Comparison of ENCODE assay signal across 25 mouse cellular contexts in the genomic region with DNA sequence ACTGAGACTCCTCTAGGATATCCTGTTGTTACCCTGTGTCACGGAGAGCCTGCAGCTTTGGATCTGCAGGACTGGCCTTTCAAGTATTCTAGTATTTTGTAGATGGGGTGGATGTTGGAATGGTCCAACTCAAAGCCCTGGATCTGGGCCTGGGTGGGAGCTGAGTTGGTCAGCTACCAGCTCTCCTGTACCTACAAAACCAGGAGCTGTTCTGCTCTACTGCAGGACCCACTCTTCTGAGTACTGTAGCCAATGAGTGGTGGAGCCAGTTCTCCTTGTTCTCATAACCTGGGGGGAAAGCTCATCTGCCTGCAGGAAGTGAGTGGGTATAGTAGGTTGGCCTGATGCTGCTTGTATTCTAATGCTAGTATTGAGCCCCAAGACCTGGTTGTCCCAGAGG. TPM values are rescaled to one million over a fixed set of nuclear protein-coding genes. Genes with fewer than 3 reads are reported as not detected.
DNase-seq lines count a peak whose midpoint lies in the region; ATAC-seq and TF ChIP-seq lines count a peak whose summit lies in the region.
"Had no signal": no experiment of that assay in that cellular context is flagged by ENCODE, and none has a peak within 500 bp of the region (broad histone marks: within the 10 kb centered on the region; RNA-seq: fewer than 3 reads in every experiment).

No protein-coding gene starts in this region.

- DNase-seq in forebrain, embryonic 11.5 days (ENCODE audit: low spot score) = peak; percentile 41
- DNase-seq in forebrain, postnatal 0 days = no peak
- peak; percentile 82 for DNase-seq in heart, adult 11 months
- no peak for DNase-seq in heart, adult 8-10 months (ENCODE audit: low spot score)
- peak; percentile 52 for DNase-seq in heart, embryonic 10.5 days (ENCODE audit: low spot score)
- DNase-seq in heart, adult 9 months (ENCODE audit: low spot score in 2 of 2) = no peak
- peak; percentile 5 for DNase-seq in liver, postnatal 0 days
- DNase-seq: adrenal gland, adult 2 months; adrenal gland, adult 8-10 months; adrenal gland, postnatal 10 days; adrenal gland, postnatal 14 days; adrenal gland, postnatal 25 days; adrenal gland, postnatal 36 days; B cell, adult 2 months; cerebellum, adult 11 months; cerebellum, adult 11-12 months had no signal

- no peak for ATAC-seq in forebrain, embryonic 11.5 days (replicated peaks; ENCODE audit: low FRiP score)
- no peak for ATAC-seq in forebrain, postnatal 0 days
- ATAC-seq in liver, postnatal 0 days = no peak
- no peak for ATAC-seq in liver, embryonic 12.5 days
- ATAC-seq: activated CD4-positive, CD25-positive, alpha-beta regulatory T cell, adult 4 months; CD4-positive, CD25-positive, alpha-beta regulatory T cell, adult 4 months; Patski had no signal

- no peak overlapping the region for H3K9ac ChIP-seq in forebrain, embryonic 11.5 days (ENCODE audit: low read length)
- H3K9ac ChIP-seq in forebrain, postnatal 0 days = no peak overlapping the region
- H3K9ac ChIP-seq in liver, postnatal 0 days (replicated peaks) = no peak overlapping the region
- no peak overlapping the region for H3K9ac ChIP-seq in liver, embryonic 12.5 days

- H3K4me2 ChIP-seq in forebrain, embryonic 11.5 days (ENCODE audit: low read depth, low read length, severe bottlenecking) = no peak overlapping the region
- no peak overlapping the region for H3K4me2 ChIP-seq in forebrain, postnatal 0 days (ENCODE audit: low read depth)
- H3K4me2 ChIP-seq in liver, postnatal 0 days (ENCODE audit: low read depth, low read length) = no peak overlapping the region
- no peak overlapping the region for H3K4me2 ChIP-seq in liver, embryonic 12.5 days

- no peak overlapping the region for H3K4me3 ChIP-seq in forebrain, embryonic 11.5 days (ENCODE audit: low read depth, low read length)
- H3K4me3 ChIP-seq in forebrain, postnatal 0 days (ENCODE audit: low read depth, low read length) = no peak overlapping the region
- H3K4me3 ChIP-seq in heart, embryonic 10.5 days = no peak overlapping the region
- H3K4me3 ChIP-seq in liver, postnatal 0 days (ENCODE audit: low read depth, low read length) = no peak overlapping the region
- no peak overlapping the region for H3K4me3 ChIP-seq in liver, embryonic 12.5 days

- 83% methylated on average over 1 of the region's 1 CpGs for WGBS in forebrain, embryonic 11.5 days
- WGBS in forebrain, postnatal 0 days = 84% methylated on average over 1 of the region's 1 CpGs
- 75% methylated on average over 1 of the region's 1 CpGs for WGBS in heart, embryonic 10.5 days
- WGBS in liver, postnatal 0 days (ENCODE audit: insufficient replicate concordance) = 57% methylated on average over 1 of the region's 1 CpGs
- 66% methylated on average over 1 of the region's 1 CpGs for WGBS in liver, embryonic 12.5 days (ENCODE audit: insufficient replicate concordance)

- TF ChIP-seq EP300 in liver, postnatal 0 days (IDR thresholded peaks at IDR 0.05; ENCODE audit: low read depth) = no peak

- no peaks in the 10 kb centered on the region for H3K36me3 ChIP-seq in forebrain, embryonic 11.5 days (ENCODE audit: control insufficient read depth, insufficient read depth, low read length)
- H3K36me3 ChIP-seq in forebrain, postnatal 0 days (ENCODE audit: insufficient read depth) = no peaks in the 10 kb centered on the region
- H3K36me3 ChIP-seq in heart, embryonic 10.5 days = no peaks in the 10 kb centered on the region
- H3K36me3 ChIP-seq in liver, postnatal 0 days (replicated peaks; ENCODE audit: insufficient read depth, low read length) = no peaks in the 10 kb centered on the region
- H3K36me3 ChIP-seq in liver, embryonic 12.5 days = no peaks in the 10 kb centered on the region
- H3K36me3 ChIP-seq: G1E had no signal

- TF ChIP-seq CTCF in forebrain, postnatal 0 days (IDR thresholded peaks at IDR 0.05; ENCODE audit: low read depth) = no peak
- TF ChIP-seq CTCF in liver, postnatal 0 days (IDR thresholded peaks at IDR 0.05; ENCODE audit: low read depth) = no peak

- no peaks in the 10 kb centered on the region for H3K9me3 ChIP-seq in forebrain, embryonic 11.5 days (ENCODE audit: control insufficient read depth, low read length)
- H3K9me3 ChIP-seq in forebrain, postnatal 0 days (ENCODE audit: low read length) = no peaks in the 10 kb centered on the region
- H3K9me3 ChIP-seq in heart, embryonic 10.5 days = no peaks in the 10 kb centered on the region
- H3K9me3 ChIP-seq in liver, postnatal 0 days (ENCODE audit: low read length) = no peaks in the 10 kb centered on the region
- no peaks in the 10 kb centered on the region for H3K9me3 ChIP-seq in liver, embryonic 12.5 days (replicated peaks)
- H3K9me3 ChIP-seq: G1E had no signal

- no peaks in the 10 kb centered on the region for H3K4me1 ChIP-seq in forebrain, embryonic 11.5 days (replicated peaks; ENCODE audit: control insufficient read depth, insufficient read depth, low read length)
- no peaks in the 10 kb centered on the region for H3K4me1 ChIP-seq in forebrain, postnatal 0 days (ENCODE audit: insufficient read depth)
- H3K4me1 ChIP-seq in heart, embryonic 10.5 days = 0 out of 2 replicates have a peak, but pooled peaks cover 2% of the 10 kb centered on the region
- peaks cover 2% of the 10 kb centered on the region for H3K4me1 ChIP-seq in liver, postnatal 0 days (ENCODE audit: insufficient read depth)
- peaks cover 11% of the 10 kb centered on the region; the same call in 1 of the 2 replicates for H3K4me1 ChIP-seq in liver, embryonic 12.5 days

- H3K27ac ChIP-seq in forebrain, embryonic 11.5 days (ENCODE audit: low read depth, low read length) = no peak overlapping the region
- H3K27ac ChIP-seq in forebrain, postnatal 0 days (ENCODE audit: low read depth, low read length) = no peak overlapping the region
- H3K27ac ChIP-seq in heart, embryonic 10.5 days = no peak overlapping the region
- H3K27ac ChIP-seq in liver, postnatal 0 days (ENCODE audit: low read depth) = no peak overlapping the region
- H3K27ac ChIP-seq in liver, embryonic 12.5 days = no peak overlapping the region

- H3K27me3 ChIP-seq in forebrain, embryonic 11.5 days (ENCODE audit: control insufficient read depth, insufficient read depth, low read length) = no peaks in the 10 kb centered on the region
- H3K27me3 ChIP-seq in forebrain, postnatal 0 days (ENCODE audit: insufficient read depth, low read length) = no peaks in the 10 kb centered on the region
- no peaks in the 10 kb centered on the region for H3K27me3 ChIP-seq in heart, embryonic 10.5 days (ENCODE audit: insufficient read depth, poor library complexity, severe bottlenecking)
- no peaks in the 10 kb centered on the region for H3K27me3 ChIP-seq in liver, postnatal 0 days (ENCODE audit: insufficient read depth, low read length)
- H3K27me3 ChIP-seq in liver, embryonic 12.5 days (replicated peaks) = no peaks in the 10 kb centered on the region
- H3K27me3 ChIP-seq: CH12.LX, Patski had no signal

RNA-seq across cellular contexts. Expression of gene Il12a, which starts 20.0 kb away (rescaled TPM):
- 0.31 and 0.36 TPM in 2 replicates for polyA plus RNA-seq in forebrain, embryonic 11.5 days (2014; fragmentation: Nextera tagmentation; extraction: Ambion mirVana)
- 0.23 TPM in 1 of 2 replicates, not detected in the other for total RNA-seq in forebrain, postnatal 0 days (2014; rRNA removed)
- 0.40 TPM in 1 of 2 replicates, not detected in the other for polyA plus RNA-seq in forebrain, postnatal 0 days (2015; fragmentation: Nextera tagmentation; extraction: Ambion mirVana)
- total RNA-seq in heart, adult 8-10 months (2022) = under 1 TPM in 3 of 4 experiments, not detected in 1; 0.22 to 0.78 (median 0.22) TPM
- 0.35 and 0.41 TPM in 2 replicates for polyA plus RNA-seq in heart, embryonic 10.5 days (2016; fragmentation: Nextera tagmentation; extraction: Ambion mirVana)
- 3.1 and 3.2 TPM in 2 replicates for polyA plus RNA-seq in liver, postnatal 0 days (2015; fragmentation: Nextera tagmentation; extraction: Ambion mirVana)
- polyA plus RNA-seq in liver, embryonic 12.5 days (2016; fragmentation: Nextera tagmentation; extraction: Ambion mirVana) = 4.3 and 4.5 TPM in 2 replicates
- total RNA-seq: ES-E14, MEL had no signal
- polyA plus RNA-seq: activated CD4-positive, CD25-positive, alpha-beta regulatory T cell, adult 4 months; adrenal gland, adult 2 months; brain, embryonic 14.5 days; G1E; Patski had no signal

Comparison
In these comparisons a context has a peak if more than half of its experiments do, and no peak if none do; other contexts are left out.
1. DNase-seq: peak in forebrain, embryonic 11.5 days (single experiment), heart, adult 11 months (single experiment), heart, embryonic 10.5 days (single experiment) and liver, postnatal 0 days (single experiment); none in forebrain, postnatal 0 days (single experiment), heart, adult 8-10 months (single experiment) and heart, adult 9 months (0 of 2).